Mouse (Mus musculus) heart, adult 10 weeks (tissue): ENCODE data around the gene Ly6g6f. TPM values are rescaled to one million over a fixed set of nuclear protein-coding genes. Genes with fewer than 3 reads are reported as not detected.

Experiments
- polyA plus RNA-seq: library from polyadenylated mRNA; stranded (reverse); fragments of 350-450 nt; fragmentation: Illumina TruSeq; extraction: RNeasy Lipid Tissue Mini Kit (QIAGEN cat#74804); gene quantifications from one replicate; pipeline ENCODE4 v1.2.3, GENCODE M21; 2014; ENCODE audit warnings: low read depth, low replicate concordance

The Ly6g6f gene
- polyA plus RNA-seq, 1 experiment from 2014 or later = not detected

GRCm38 (mm10) chr17:35046681-35047455, 38.5 kb downstream of the Ly6g6f start, which contains the start of gene Msh5:
Gene Msh5 (minus strand): TSS chr17:35046745.

Other genes with a start within 250 kb of the Ly6g6f start
- 15.7 TPM for gene Stk19, start 248.7 kb downstream of the Ly6g6f start, polyA plus RNA-seq
- gene Dxo, start 248.6 kb downstream of the Ly6g6f start, polyA plus RNA-seq = 18.6 TPM
- gene Skiv2l, start 235.4 kb downstream of the Ly6g6f start, polyA plus RNA-seq = 20.6 TPM
- gene Nelfe, start 235.2 kb downstream of the Ly6g6f start, polyA plus RNA-seq = 20.1 TPM
- 3.5 TPM for gene Cfb, start 223.1 kb downstream of the Ly6g6f start, polyA plus RNA-seq
- gene Zbtb12, start 206.1 kb downstream of the Ly6g6f start, polyA plus RNA-seq = 11.8 TPM
- gene Gm20547, start 203.6 kb downstream of the Ly6g6f start, polyA plus RNA-seq = not detected
- gene C2, start 187.3 kb downstream of the Ly6g6f start, polyA plus RNA-seq = 5.3 TPM
- gene Ehmt2, start 187.1 kb downstream of the Ly6g6f start, polyA plus RNA-seq = 40.6 TPM
- not detected for gene Slc44a4, start 171.1 kb downstream of the Ly6g6f start, polyA plus RNA-seq
- gene Neu1, start 154.4 kb downstream of the Ly6g6f start, polyA plus RNA-seq = 18.6 TPM
- 7.8 TPM for gene Hspa1b, start 126.4 kb downstream of the Ly6g6f start, polyA plus RNA-seq
- not detected for gene Gm20481, start 115.7 kb downstream of the Ly6g6f start, polyA plus RNA-seq
- 10.2 TPM for gene Hspa1a, start 113.5 kb downstream of the Ly6g6f start, polyA plus RNA-seq
- 9.2 TPM for gene Hspa1l, start 112.9 kb downstream of the Ly6g6f start, polyA plus RNA-seq
- 17.0 TPM for gene Lsm2, start 103.7 kb downstream of the Ly6g6f start, polyA plus RNA-seq
- gene Vars, start 84.6 kb downstream of the Ly6g6f start, polyA plus RNA-seq = 20.7 TPM
- 6.5 TPM for gene Vwa7, start 69.0 kb downstream of the Ly6g6f start, polyA plus RNA-seq
- gene Sapcd1, start 57.6 kb downstream of the Ly6g6f start, polyA plus RNA-seq = 0.58 TPM
- 0.55 TPM for gene Msh5, start 38.9 kb downstream of the Ly6g6f start, polyA plus RNA-seq
- gene Clic1, start 35.6 kb downstream of the Ly6g6f start, polyA plus RNA-seq = 50.4 TPM
- 33.4 TPM for gene Ddah2, start 26.6 kb downstream of the Ly6g6f start, polyA plus RNA-seq
- gene Ly6g6c, start 20.2 kb downstream of the Ly6g6f start, polyA plus RNA-seq = not detected
- not detected for gene Mpig6b, start 19.4 kb downstream of the Ly6g6f start, polyA plus RNA-seq
- not detected for gene Ly6g6e, start 8.7 kb downstream of the Ly6g6f start, polyA plus RNA-seq
- not detected for gene Ly6g6d, start 7.5 kb downstream of the Ly6g6f start, polyA plus RNA-seq
- 72.3 TPM for gene Abhd16a, start 3.7 kb upstream of the Ly6g6f start, polyA plus RNA-seq
- gene Ly6g5c, start 22.7 kb upstream of the Ly6g6f start, polyA plus RNA-seq = not detected
- 0.39 TPM for gene Ly6g5b, start 29.8 kb upstream of the Ly6g6f start, polyA plus RNA-seq
- gene Gpank1, start 35.8 kb upstream of the Ly6g6f start, polyA plus RNA-seq = 17.0 TPM
- 145 TPM for gene Csnk2b, start 36.4 kb upstream of the Ly6g6f start, polyA plus RNA-seq
- 22.9 TPM for gene D17H6S53E, start 40.8 kb upstream of the Ly6g6f start, polyA plus RNA-seq
- gene Apom, start 46.4 kb upstream of the Ly6g6f start, polyA plus RNA-seq = not detected
- gene Bag6, start 49.6 kb upstream of the Ly6g6f start, polyA plus RNA-seq = 122 TPM
- gene Prrc2a, start 79.3 kb upstream of the Ly6g6f start, polyA plus RNA-seq = 139 TPM
- gene Aif1, start 90.5 kb upstream of the Ly6g6f start, polyA plus RNA-seq = 6.0 TPM
- 4.1 TPM for gene Lst1, start 102.8 kb upstream of the Ly6g6f start, polyA plus RNA-seq
- 0.68 TPM for gene Ltb, start 108.8 kb upstream of the Ly6g6f start, polyA plus RNA-seq
- 0.29 TPM for gene Tnf, start 116.4 kb upstream of the Ly6g6f start, polyA plus RNA-seq
- gene Lta, start 119.7 kb upstream of the Ly6g6f start, polyA plus RNA-seq = not detected
- gene Gm16181, start 135.2 kb upstream of the Ly6g6f start, polyA plus RNA-seq = 1.8 TPM
- 4.9 TPM for gene Atp6v1g2, start 148.1 kb upstream of the Ly6g6f start, polyA plus RNA-seq
- gene Nfkbil1, start 150.2 kb upstream of the Ly6g6f start, polyA plus RNA-seq = 6.4 TPM
- 112 TPM for gene Ddx39b, start 156.1 kb upstream of the Ly6g6f start, polyA plus RNA-seq
- 162 TPM for gene H2-D1, start 177.1 kb upstream of the Ly6g6f start, polyA plus RNA-seq
- not detected for gene H2-Q1, start 234.8 kb upstream of the Ly6g6f start, polyA plus RNA-seq